8 mouse cellular contexts compared by ENCODE assay signal in genomic region chr11:84918425-84918824, GRCm38 (mm10). TPM values are rescaled to one million over a fixed set of nuclear protein-coding genes. Genes with fewer than 3 reads are reported as not detected.
DNase-seq lines count a peak whose midpoint lies in the region; ATAC-seq lines count a peak whose summit lies in the region.

No protein-coding gene starts in this region.

- H3K36me3 ChIP-seq in hindbrain, embryonic 16.5 days (ENCODE audit: control insufficient read depth, insufficient read depth, low read length): no peaks in the 10 kb centered on the region

- H3K27ac ChIP-seq in hindbrain, embryonic 16.5 days (ENCODE audit: low read depth, low read length): no peak overlapping the region

- peak overlapping the region; percentile 46 for H3K4me2 ChIP-seq in hindbrain, embryonic 16.5 days (ENCODE audit: low read length)

- H3K9me3 ChIP-seq in hindbrain, embryonic 16.5 days (ENCODE audit: control insufficient read depth, low read length): no peaks in the 10 kb centered on the region

- DNase-seq in WW6 (ENCODE audit: low read depth, low spot score): peak; percentile 71
- peak; percentile 92 to 96 for DNase-seq in cerebellum, postnatal 4 days (ENCODE audit: low spot score in 2 of 2)
- DNase-seq in gastrocnemius, adult 18-20 months (ENCODE audit: low spot score): peak; percentile 86
- peak; percentile 86 to 90 for DNase-seq in left cerebral cortex, adult 18-20 months (ENCODE audit: low spot score in 2 of 2)
- DNase-seq in right cerebral cortex, adult 18-20 months: peak; percentile 81
- DNase-seq in urinary bladder, postnatal 10 days (ENCODE audit: low spot score): peak; percentile 40

- H3K27me3 ChIP-seq in hindbrain, embryonic 16.5 days (replicated peaks; ENCODE audit: control insufficient read depth, insufficient read depth, low read length): no peaks in the 10 kb centered on the region

- H3K4me3 ChIP-seq in hindbrain, embryonic 16.5 days (ENCODE audit: low read length): 0 out of 2 replicates have a peak overlapping the region, but pooled peaks have one; percentile 16

- ATAC-seq in hindbrain, embryonic 16.5 days: peak; percentile 81
- ATAC-seq in megakaryocyte, adult 5-6 weeks (ENCODE audit: poor library complexity, severe bottlenecking): peak; percentile 66

- peaks cover 15% of the 10 kb centered on the region for H3K4me1 ChIP-seq in hindbrain, embryonic 16.5 days (ENCODE audit: control insufficient read depth, insufficient read depth, low read depth, low read length)

- 6% methylated on average over 16 of the region's 16 CpGs for WGBS in hindbrain, embryonic 16.5 days

- H3K9ac ChIP-seq in hindbrain, embryonic 16.5 days (ENCODE audit: low read depth, low read length): 0 out of 2 replicates have a peak overlapping the region, but pooled peaks have one; percentile 11

RNA-seq across cellular contexts. Expression of gene Znhit3, which starts 2.3 kb away (rescaled TPM):
- 10 to 100 TPM; 15.6 to 17.3 TPM for total RNA-seq in gastrocnemius, adult 18-20 months (2021)
- polyA plus RNA-seq in hindbrain, embryonic 16.5 days (2015; fragmentation: Nextera tagmentation; extraction: Ambion mirVana): 65.2 and 71.4 TPM in 2 replicates
- total RNA-seq in left cerebral cortex, adult 18-20 months (2021): 10 to 100 TPM; 32.0 to 32.8 TPM
- total RNA-seq in megakaryocyte, adult 5-6 weeks (2015): 20.8 and 21.8 TPM in 2 replicates
- total RNA-seq in megakaryocyte, adult 5-6 weeks (2017): 14.6 and 14.9 TPM in 2 replicates

RNA-seq across cellular contexts. Expression of gene Pigw, which starts 38.3 kb away (rescaled TPM):
- 1 to 10 TPM; 3.8 to 5.9 TPM for total RNA-seq in gastrocnemius, adult 18-20 months (2021)
- polyA plus RNA-seq in hindbrain, embryonic 16.5 days (2015; fragmentation: Nextera tagmentation; extraction: Ambion mirVana): 2.2 and 2.5 TPM in 2 replicates
- 1 to 10 TPM; 5.7 to 7.0 TPM for total RNA-seq in left cerebral cortex, adult 18-20 months (2021)
- 2.1 and 2.8 TPM in 2 replicates for total RNA-seq in megakaryocyte, adult 5-6 weeks (2015)
- total RNA-seq in megakaryocyte, adult 5-6 weeks (2017): 3.3 and 3.6 TPM in 2 replicates

RNA-seq across cellular contexts. Expression of gene Myo19, which starts 38.5 kb away (rescaled TPM):
- total RNA-seq in gastrocnemius, adult 18-20 months (2021): 1 to 10 TPM; 1.4 to 2.4 TPM
- 6.3 and 7.0 TPM in 2 replicates for polyA plus RNA-seq in hindbrain, embryonic 16.5 days (2015; fragmentation: Nextera tagmentation; extraction: Ambion mirVana)
- total RNA-seq in left cerebral cortex, adult 18-20 months (2021): 10 to 100 TPM; 11.1 to 17.1 TPM
- total RNA-seq in megakaryocyte, adult 5-6 weeks (2015): 1.2 and 2.1 TPM in 2 replicates
- total RNA-seq in megakaryocyte, adult 5-6 weeks (2017): 1.4 and 2.8 TPM in 2 replicates

RNA-seq across cellular contexts. Expression of gene Car4, which starts 39.2 kb away (rescaled TPM):
- total RNA-seq in gastrocnemius, adult 18-20 months (2021): 1 to 10 TPM; 4.8 to 5.8 TPM
- polyA plus RNA-seq in hindbrain, embryonic 16.5 days (2015; fragmentation: Nextera tagmentation; extraction: Ambion mirVana): 5.5 and 7.1 TPM in 2 replicates
- 10 to 100 TPM; 58.5 to 66.3 TPM for total RNA-seq in left cerebral cortex, adult 18-20 months (2021)
- not detected in 2 replicates for total RNA-seq in megakaryocyte, adult 5-6 weeks (2015)
- not detected in 2 replicates for total RNA-seq in megakaryocyte, adult 5-6 weeks (2017)

RNA-seq across cellular contexts. Expression of gene Ggnbp2, which starts 47.8 kb away (rescaled TPM):
- total RNA-seq in gastrocnemius, adult 18-20 months (2021): 10 to 100 TPM; 31.6 to 32.4 TPM
- polyA plus RNA-seq in hindbrain, embryonic 16.5 days (2015; fragmentation: Nextera tagmentation; extraction: Ambion mirVana): 66.8 and 72.5 TPM in 2 replicates
- 10 to 100 TPM; 90.8 to 91.0 TPM for total RNA-seq in left cerebral cortex, adult 18-20 months (2021)
- 129 and 131 TPM in 2 replicates for total RNA-seq in megakaryocyte, adult 5-6 weeks (2015)
- total RNA-seq in megakaryocyte, adult 5-6 weeks (2017): 164 and 179 TPM in 2 replicates

Comparison
In these comparisons a context has a peak if more than half of its experiments do, and no peak if none do; other contexts are left out.
1. DNase-seq: peak in every context shown above with its lines; median percentile 94 in cerebellum, postnatal 4 days; 88 in left cerebral cortex, adult 18-20 months; 86 in gastrocnemius, adult 18-20 months; 81 in right cerebral cortex, adult 18-20 months; 71 in WW6; 40 in urinary bladder, postnatal 10 days.